12 mouse cellular contexts compared by ENCODE assay signal in the genomic region with DNA sequence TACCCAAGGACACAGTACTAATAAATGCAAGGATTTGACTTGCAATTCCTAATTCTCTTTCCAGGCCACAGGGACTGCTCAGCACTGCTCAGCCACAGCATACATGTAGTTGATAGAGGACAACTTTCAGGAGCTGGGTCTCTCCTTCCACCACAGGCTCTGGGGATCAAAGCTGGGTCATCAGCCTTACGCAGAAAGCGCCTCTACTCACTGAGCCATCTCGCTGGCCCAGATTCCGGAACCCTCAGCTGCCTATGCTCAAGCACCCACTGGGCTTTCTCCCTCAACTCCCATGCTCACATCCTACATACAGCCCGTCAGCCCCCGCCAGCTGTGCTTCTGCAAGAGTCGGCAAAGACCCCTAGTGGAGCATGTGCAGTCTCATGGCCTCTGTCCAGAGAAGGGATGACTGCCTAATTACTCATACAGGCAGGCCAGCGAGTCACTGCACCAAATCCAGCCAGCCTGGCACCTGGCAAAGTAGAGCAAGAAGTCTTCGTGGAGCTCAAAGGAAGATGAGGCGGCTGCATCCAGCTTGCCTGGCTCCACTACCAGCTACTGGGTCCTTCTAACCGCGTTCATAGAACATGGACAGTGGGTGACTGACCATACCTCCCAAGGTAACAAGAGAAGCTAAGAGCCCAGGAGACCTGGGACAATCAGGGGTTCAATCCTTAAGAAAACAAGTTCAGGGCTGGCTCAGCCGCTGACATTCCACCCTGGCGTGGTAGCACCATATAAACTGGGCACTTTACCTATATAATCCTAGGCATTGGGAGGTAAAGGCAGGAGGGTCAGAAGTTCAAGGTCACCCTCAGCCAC. TPM values are rescaled to one million over a fixed set of nuclear protein-coding genes. Genes with fewer than 3 reads are reported as not detected.
DNase-seq lines count a peak whose midpoint lies in the region; ATAC-seq and TF ChIP-seq lines count a peak whose summit lies in the region.
"Had no signal": no experiment of that assay in that cellular context is flagged by ENCODE, and none has a peak within 500 bp of the region (broad histone marks: within the 10 kb centered on the region; RNA-seq: fewer than 3 reads in every experiment).

No protein-coding gene starts in this region.

- H3K27me3 ChIP-seq in forebrain, embryonic 10.5 days (ENCODE audit: poor library complexity, severe bottlenecking), result peaks cover 8% of the 10 kb centered on the region
- no peaks in the 10 kb centered on the region for H3K27me3 ChIP-seq in forebrain, postnatal 0 days (ENCODE audit: insufficient read depth, low read length)
- H3K27me3 ChIP-seq in limb, embryonic 15.5 days, result no peaks in the 10 kb centered on the region
- H3K27me3 ChIP-seq in limb, embryonic 10.5 days (ENCODE audit: low read depth, poor library complexity, severe bottlenecking), result no peaks in the 10 kb centered on the region
- no peaks in the 10 kb centered on the region for H3K27me3 ChIP-seq in heart, postnatal 0 days (ENCODE audit: control insufficient read depth, insufficient read depth, low read length)
- H3K27me3 ChIP-seq: limb, embryonic 13.5 days had no signal

- ATAC-seq in forebrain, postnatal 0 days, result no peak
- no peak for ATAC-seq in limb, embryonic 15.5 days (ENCODE audit: insufficient number of reproducible peaks, low FRiP score, low TSS enrichment, low read depth)
- no peak for ATAC-seq in heart, postnatal 0 days (ENCODE audit: insufficient read depth, low read depth)
- ATAC-seq in CD4-positive, CD25-positive, alpha-beta regulatory T cell, adult 4 months, result no peak

- no peak for TF ChIP-seq EP300 in heart, postnatal 0 days (IDR thresholded peaks at IDR 0.05; ENCODE audit: low read depth)

- DNase-seq in forebrain, embryonic 10.5 days (ENCODE audit: extremely low spot score, low spot score), result no peak
- no peak for DNase-seq in forebrain, postnatal 0 days
- no peak for DNase-seq in limb, embryonic 10.5 days (ENCODE audit: low spot score)
- DNase-seq in Muller cell, postnatal 12 days (ENCODE audit: inconsistent ontology term), result peak; percentile 67
- no peak for DNase-seq in heart, postnatal 0 days (ENCODE audit: low spot score)
- no peak for DNase-seq in cerebellum, adult 11-12 months
- DNase-seq: gastrocnemius, postnatal 10 days; lung, postnatal 4 days; right cerebral cortex, adult 18-20 months had no signal

- peaks cover 24% of the 10 kb centered on the region for H3K36me3 ChIP-seq in forebrain, embryonic 10.5 days (replicated peaks)
- H3K36me3 ChIP-seq in forebrain, postnatal 0 days (ENCODE audit: insufficient read depth), result peaks cover 4% of the 10 kb centered on the region; the same call in 1 of the 2 replicates
- 0 out of 2 replicates have a peak, but pooled peaks cover 13% of the 10 kb centered on the region for H3K36me3 ChIP-seq in limb, embryonic 15.5 days
- H3K36me3 ChIP-seq in limb, embryonic 10.5 days, result peaks cover 34% of the 10 kb centered on the region
- no peaks in the 10 kb centered on the region for H3K36me3 ChIP-seq in heart, postnatal 0 days (replicated peaks; ENCODE audit: control insufficient read depth, insufficient read depth, low read length)

- 88% methylated on average over 14 of the region's 14 CpGs for WGBS in forebrain, embryonic 10.5 days
- WGBS in forebrain, postnatal 0 days, result 78% methylated on average over 14 of the region's 14 CpGs
- WGBS in limb, embryonic 15.5 days, result 68% methylated on average over 14 of the region's 14 CpGs
- 86% methylated on average over 14 of the region's 14 CpGs for WGBS in limb, embryonic 10.5 days
- WGBS in heart, postnatal 0 days, result 61% methylated on average over 14 of the region's 14 CpGs

- H3K4me3 ChIP-seq in forebrain, embryonic 10.5 days, result no peak overlapping the region
- H3K4me3 ChIP-seq in forebrain, postnatal 0 days (ENCODE audit: low read depth, low read length), result no peak overlapping the region
- no peak overlapping the region for H3K4me3 ChIP-seq in limb, embryonic 15.5 days
- no peak overlapping the region for H3K4me3 ChIP-seq in limb, embryonic 10.5 days
- H3K4me3 ChIP-seq in heart, postnatal 0 days (ENCODE audit: low read depth, low read length), result no peak overlapping the region
- H3K4me3 ChIP-seq: limb, embryonic 13.5 days had no signal

- TF ChIP-seq CTCF in forebrain, postnatal 0 days (IDR thresholded peaks at IDR 0.05; ENCODE audit: low read depth), result no peak
- TF ChIP-seq CTCF in heart, postnatal 0 days (IDR thresholded peaks at IDR 0.05; ENCODE audit: low read depth), result no peak

- no peaks in the 10 kb centered on the region for H3K9me3 ChIP-seq in forebrain, embryonic 10.5 days
- no peaks in the 10 kb centered on the region for H3K9me3 ChIP-seq in forebrain, postnatal 0 days (ENCODE audit: low read length)
- no peaks in the 10 kb centered on the region for H3K9me3 ChIP-seq in limb, embryonic 15.5 days
- H3K9me3 ChIP-seq in limb, embryonic 10.5 days (replicated peaks), result no peaks in the 10 kb centered on the region
- no peaks in the 10 kb centered on the region for H3K9me3 ChIP-seq in heart, postnatal 0 days (replicated peaks; ENCODE audit: control insufficient read depth, low read length)
- H3K9me3 ChIP-seq: limb, embryonic 13.5 days had no signal

- peak overlapping the region; percentile 17; the same call in 1 of the 2 replicates for H3K27ac ChIP-seq in forebrain, embryonic 10.5 days
- no peak overlapping the region for H3K27ac ChIP-seq in forebrain, postnatal 0 days (ENCODE audit: low read depth, low read length)
- H3K27ac ChIP-seq in limb, embryonic 15.5 days, result peak overlapping the region; percentile 27; the same call in 1 of the 2 replicates
- H3K27ac ChIP-seq in limb, embryonic 10.5 days, result no peak overlapping the region
- peak overlapping the region; percentile 89 for H3K27ac ChIP-seq in heart, postnatal 0 days (ENCODE audit: low read depth)
- H3K27ac ChIP-seq: limb, embryonic 13.5 days had no signal

- H3K9ac ChIP-seq in forebrain, postnatal 0 days, result no peak overlapping the region
- H3K9ac ChIP-seq in limb, embryonic 15.5 days, result no peak overlapping the region
- H3K9ac ChIP-seq in heart, postnatal 0 days (replicated peaks; ENCODE audit: low read depth, low read length), result peak overlapping the region; percentile 21; the same call in 1 of the 2 replicates

- peaks cover 63% of the 10 kb centered on the region for H3K4me1 ChIP-seq in forebrain, embryonic 10.5 days
- peaks cover 9% of the 10 kb centered on the region; the same call in 1 of the 2 replicates for H3K4me1 ChIP-seq in forebrain, postnatal 0 days (ENCODE audit: insufficient read depth)
- H3K4me1 ChIP-seq in limb, embryonic 15.5 days, result peaks cover 60% of the 10 kb centered on the region
- peaks cover 56% of the 10 kb centered on the region for H3K4me1 ChIP-seq in limb, embryonic 10.5 days
- H3K4me1 ChIP-seq in heart, postnatal 0 days (ENCODE audit: control insufficient read depth, insufficient read depth), result peaks cover 52% of the 10 kb centered on the region

- no peak overlapping the region for H3K4me2 ChIP-seq in forebrain, postnatal 0 days (ENCODE audit: low read depth)
- H3K4me2 ChIP-seq in limb, embryonic 15.5 days, result no peak overlapping the region
- no peak overlapping the region for H3K4me2 ChIP-seq in heart, postnatal 0 days (ENCODE audit: low read depth, low read length)

RNA-seq across cellular contexts. Expression of a gene that starts 3.9 kb away (rescaled TPM):
- polyA plus RNA-seq in forebrain, embryonic 10.5 days (2016; fragmentation: Nextera tagmentation; extraction: Ambion mirVana), result 50.0 and 56.1 TPM in 2 replicates
- 32.0 and 41.9 TPM in 2 replicates for total RNA-seq in forebrain, postnatal 0 days (2014; rRNA removed)
- 22.9 and 30.3 TPM in 2 replicates for polyA plus RNA-seq in forebrain, postnatal 0 days (2015; fragmentation: Nextera tagmentation; extraction: Ambion mirVana)
- polyA plus RNA-seq in limb, embryonic 15.5 days (2015; fragmentation: Nextera tagmentation; extraction: Ambion mirVana), result 87.5 and 99.8 TPM in 2 replicates
- polyA plus RNA-seq in limb, embryonic 10.5 days (2016; fragmentation: Nextera tagmentation; extraction: Ambion mirVana), result 63.5 and 74.8 TPM in 2 replicates
- 70.6 and 111 TPM in 2 replicates for total RNA-seq in heart, postnatal 0 days (2014; rRNA removed; ENCODE audit: low replicate concordance)
- polyA plus RNA-seq in heart, postnatal 0 days (2015; fragmentation: Nextera tagmentation; extraction: Ambion mirVana), result 31.8 and 32.7 TPM in 2 replicates
- 10 to 100 TPM in 1 of 2 experiments, 1 to 10 TPM in 1; 9.6 to 12.5 TPM for polyA plus RNA-seq in CD4-positive, CD25-positive, alpha-beta regulatory T cell, adult 4 months (2017; shearing (Covaris generic))

RNA-seq across cellular contexts. Expression of a gene that starts 53.0 kb away (rescaled TPM):
- 1.5 and 1.6 TPM in 2 replicates for polyA plus RNA-seq in forebrain, embryonic 10.5 days (2016; fragmentation: Nextera tagmentation; extraction: Ambion mirVana)
- total RNA-seq in forebrain, postnatal 0 days (2014; rRNA removed), result 2.5 and 3.0 TPM in 2 replicates
- polyA plus RNA-seq in forebrain, postnatal 0 days (2015; fragmentation: Nextera tagmentation; extraction: Ambion mirVana), result 0.74 and 1.1 TPM in 2 replicates
- 4.2 and 4.7 TPM in 2 replicates for polyA plus RNA-seq in limb, embryonic 15.5 days (2015; fragmentation: Nextera tagmentation; extraction: Ambion mirVana)
- polyA plus RNA-seq in limb, embryonic 10.5 days (2016; fragmentation: Nextera tagmentation; extraction: Ambion mirVana), result 1.2 and 1.5 TPM in 2 replicates
- total RNA-seq in heart, postnatal 0 days (2014; rRNA removed; ENCODE audit: low replicate concordance), result 12.9 and 19.4 TPM in 2 replicates
- 1.8 and 2.9 TPM in 2 replicates for polyA plus RNA-seq in heart, postnatal 0 days (2015; fragmentation: Nextera tagmentation; extraction: Ambion mirVana)
- polyA plus RNA-seq in CD4-positive, CD25-positive, alpha-beta regulatory T cell, adult 4 months (2017; shearing (Covaris generic)), result 1 to 10 TPM; 1.3 to 1.9 TPM

RNA-seq across cellular contexts. Expression of a gene that starts 55.9 kb away (rescaled TPM):
- polyA plus RNA-seq in forebrain, embryonic 10.5 days (2016; fragmentation: Nextera tagmentation; extraction: Ambion mirVana), result 117 and 123 TPM in 2 replicates
- 398 and 490 TPM in 2 replicates for total RNA-seq in forebrain, postnatal 0 days (2014; rRNA removed)
- polyA plus RNA-seq in forebrain, postnatal 0 days (2015; fragmentation: Nextera tagmentation; extraction: Ambion mirVana), result 160 and 248 TPM in 2 replicates
- 81.0 and 82.7 TPM in 2 replicates for polyA plus RNA-seq in limb, embryonic 15.5 days (2015; fragmentation: Nextera tagmentation; extraction: Ambion mirVana)
- 152 and 170 TPM in 2 replicates for polyA plus RNA-seq in limb, embryonic 10.5 days (2016; fragmentation: Nextera tagmentation; extraction: Ambion mirVana)
- total RNA-seq in heart, postnatal 0 days (2014; rRNA removed; ENCODE audit: low replicate concordance), result 167 and 193 TPM in 2 replicates
- 55.5 and 61.5 TPM in 2 replicates for polyA plus RNA-seq in heart, postnatal 0 days (2015; fragmentation: Nextera tagmentation; extraction: Ambion mirVana)
- polyA plus RNA-seq in CD4-positive, CD25-positive, alpha-beta regulatory T cell, adult 4 months (2017; shearing (Covaris generic)), result 1 to 10 TPM; 3.1 to 6.2 TPM

Comparison
In these comparisons a context has a peak if more than half of its experiments do, and no peak if none do; other contexts are left out.
1. H3K27ac ChIP-seq: peak in forebrain, embryonic 10.5 days (single experiment), limb, embryonic 15.5 days (single experiment) and heart, postnatal 0 days (single experiment); none in forebrain, postnatal 0 days (single experiment) and limb, embryonic 10.5 days (single experiment).